Mouse (Mus musculus) bone marrow, adult 2 months (tissue): ENCODE measurements around the gene Mpg. TPM values are rescaled to one million over a fixed set of nuclear protein-coding genes. Genes with fewer than 3 reads are reported as not detected.
A peak's percentile ranks its signal among the peaks of the same experiment; 100 is the strongest.

ENCODE experiments used
- H3K27ac ChIP-seq: fragments of 200-500 bp; 2 replicates; pipeline ENCODE4 v1.5.1; 2012; ENCODE audit warnings: low read depth, mild to moderate bottlenecking, control low read depth, inconsistent platforms, low read length; ENCODE audit not compliant: control insufficient read depth, poor library complexity, insufficient read depth
- H3K4me1 ChIP-seq: fragments of 200-500 bp; 2 replicates; pipeline ENCODE4 v1.6.1; 2011; ENCODE audit warnings: low read length; ENCODE audit not compliant: control insufficient read depth, insufficient read depth
- H3K4me3 ChIP-seq: fragments of 200-500 bp; replicated peaks from 2 replicates; pipeline ENCODE3; 2011; ENCODE audit warnings: mild to moderate bottlenecking, low read depth, low read length, control low read depth; ENCODE audit not compliant: control insufficient read depth
- CTCF ChIP-seq: fragments of 200-500 bp; IDR thresholded peaks from 2 replicates; pipeline ENCODE4 v1.5.1; 2011; ENCODE audit warnings: low read length, control low read depth; ENCODE audit not compliant: control insufficient read depth, insufficient read depth
- POLR2A ChIP-seq: fragments of 200-500 bp; IDR thresholded peaks from 2 replicates; pipeline ENCODE4 v1.6.1; 2011; ENCODE audit warnings: low read depth, mild to moderate bottlenecking, control low read depth, low read length, borderline replicate concordance; ENCODE audit not compliant: control insufficient read depth
- WGBS: fragments of 180-500 bp; shearing (Covaris S2); methylation state at CpG from one replicate; pipeline ENCODE4 v1.1.7; 2018; 5-methylcytosine and 5-hydroxymethylcytosine counted together
- polyA plus RNA-seq: library from polyadenylated mRNA; stranded (reverse); fragments of >200 nt; gene quantifications from 2 replicates; pipeline ENCODE4 v1.2.4, GENCODE M21; 2011; ENCODE audit warnings: low replicate concordance; ENCODE audit not compliant: missing spikeins, insufficient read depth, insufficient read length

The Mpg gene
- polyA plus RNA-seq, 1 experiment = 20.1 TPM

- 91% methylated on average over 18 of the region's 18 CpGs for WGBS
- no peak overlapping the region for H3K27ac ChIP-seq
- peaks cover 1% of the 10 kb centered on the region for H3K4me1 ChIP-seq
- TF ChIP-seq CTCF = no peak
- no peak for TF ChIP-seq POLR2A
- H3K4me3 ChIP-seq = no peak overlapping the region
Measured at GRCm38 (mm10) chr11:32215372-32216162, 10.7 kb upstream of the Mpg start.

GRCm38 (mm10) chr11:32216851-32217250, 9.5 kb upstream of the Mpg start:
- WGBS = 24% methylated on average over 8 of the region's 8 CpGs

GRCm38 (mm10) chr11:32218501-32219050, 7.7 kb upstream of the Mpg start:
- Histone ChIP-seq H3K27ac (no peak overlapping the region), H3K4me3 (no peak overlapping the region), H3K4me1 (peaks cover 6% of the 10 kb centered on the region)
- 76% methylated on average over 6 of the region's 6 CpGs for WGBS
- TF ChIP-seq POLR2A (no peak), CTCF (no peak)

More at GRCm38 (mm10) chr11:32216851-32217250, 9.5 kb upstream of the Mpg start:
- TF ChIP-seq POLR2A (no peak), CTCF (peak; percentile 88)
- no peak overlapping the region for H3K4me3 ChIP-seq
- H3K27ac ChIP-seq = no peak overlapping the region
- H3K4me1 ChIP-seq = peaks cover 1% of the 10 kb centered on the region

GRCm38 (mm10) chr11:32219287-32219686, 7.0 kb upstream of the Mpg start:
- H3K4me1 ChIP-seq = peaks cover 6% of the 10 kb centered on the region
- no peak overlapping the region for H3K4me3 ChIP-seq
- TF ChIP-seq POLR2A (no peak), CTCF (no peak)
- no peak overlapping the region for H3K27ac ChIP-seq
- WGBS = 89% methylated on average over 10 of the region's 10 CpGs

GRCm38 (mm10) chr11:32220607-32221224, 5.6 kb upstream of the Mpg start:
- no peak overlapping the region for H3K4me3 ChIP-seq
- WGBS = 67% methylated on average over 10 of the region's 10 CpGs
- TF ChIP-seq POLR2A (no peak), CTCF (no peak)
- H3K4me1 ChIP-seq = peaks cover 9% of the 10 kb centered on the region
- no peak overlapping the region for H3K27ac ChIP-seq

GRCm38 (mm10) chr11:32221225-32221950, 4.9 kb upstream of the Mpg start:
- Histone ChIP-seq H3K4me3 (no peak overlapping the region), H3K4me1 (peaks cover 11% of the 10 kb centered on the region), H3K27ac (no peak overlapping the region)
- TF ChIP-seq POLR2A = no peak
- TF ChIP-seq CTCF = no peak
- WGBS = 3% methylated on average over 46 of the region's 46 CpGs

- WGBS = 1% methylated on average over 64 of the region's 72 CpGs
- H3K27ac ChIP-seq = no peak within 1 kb of the TSS
Measured at GRCm38 (mm10) chr11:32221951-32222409, 4.3 kb upstream of the Mpg start, which contains the start of gene Rhbdf1. Gene Rhbdf1 (minus strand): TSS chr11:32222300.

More at GRCm38 (mm10) chr11:32221951-32222409, 4.3 kb upstream of the Mpg start, which contains the start of gene Rhbdf1:
- no peak for TF ChIP-seq CTCF
- TF ChIP-seq POLR2A = no peak
- H3K4me1 ChIP-seq = peaks cover 9% of the 10 kb centered on the region
- H3K4me3 ChIP-seq = no peak within 1 kb of the TSS
